Mouse (Mus musculus) bone marrow, adult 2 months (tissue): ENCODE measurements at regions not wholly inside any gene's neighbourhood (a gene's known extent, or its start where the extent isn't known, plus 50 kb on each side); places are given as distances from the start of the nearest gene placed in this dataset.

Experiments used
- CTCF ChIP-seq: fragments of 200-500 bp; IDR thresholded peaks from 2 replicates; pipeline ENCODE4 v1.5.1; 2011; ENCODE audit warnings: low read length, control low read depth; ENCODE audit not compliant: control insufficient read depth, insufficient read depth
- POLR2A ChIP-seq: fragments of 200-500 bp; IDR thresholded peaks from 2 replicates; pipeline ENCODE4 v1.6.1; 2011; ENCODE audit warnings: low read depth, mild to moderate bottlenecking, control low read depth, low read length, borderline replicate concordance; ENCODE audit not compliant: control insufficient read depth

GRCm38 (mm10) chr1:126955839-126956720 lies 125.5 kb upstream of the Nckap5 start:
- no peak for TF ChIP-seq CTCF
- no peak for TF ChIP-seq POLR2A
